Mouse (Mus musculus): ENCODE data around the gene Bptf.
"Not testable (repeated sequence)": the region's sequence is repeated elsewhere in the genome, so short reads cannot be mapped to it uniquely, and the experiment has no call there.

The Bptf gene

GRCm38 (mm10) chr11:107113881-107114557, 17.9 kb downstream of the Bptf start:
- no peak for DNase-seq

DNA sequence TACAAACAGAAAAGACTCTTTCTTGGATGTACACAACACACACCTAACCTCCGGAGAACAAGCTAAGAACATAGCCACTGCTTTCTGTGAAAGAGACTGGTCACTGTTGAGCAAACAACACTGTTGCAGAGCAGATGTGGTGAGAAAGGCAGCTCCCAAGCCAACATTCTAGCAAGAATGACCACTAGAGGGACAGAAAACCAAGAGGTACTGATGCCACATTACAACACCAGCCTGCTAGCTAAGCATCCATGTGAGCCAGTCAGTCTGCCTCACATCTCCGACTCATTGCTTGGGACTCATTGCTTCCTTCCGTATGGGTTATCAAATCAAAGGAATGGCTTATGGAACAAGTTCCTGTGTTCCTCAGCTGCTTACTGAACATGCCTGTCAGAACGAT, 18.8 kb downstream of the Bptf start:
- DNase-seq: no peak

- no peak for DNase-seq
Observed at GRCm38 (mm10) chr11:107109669-107110068, 22.3 kb downstream of the Bptf start.

- DNase-seq: no peak
Observed at GRCm38 (mm10) chr11:107108892-107109291, 23.0 kb downstream of the Bptf start.

DNA sequence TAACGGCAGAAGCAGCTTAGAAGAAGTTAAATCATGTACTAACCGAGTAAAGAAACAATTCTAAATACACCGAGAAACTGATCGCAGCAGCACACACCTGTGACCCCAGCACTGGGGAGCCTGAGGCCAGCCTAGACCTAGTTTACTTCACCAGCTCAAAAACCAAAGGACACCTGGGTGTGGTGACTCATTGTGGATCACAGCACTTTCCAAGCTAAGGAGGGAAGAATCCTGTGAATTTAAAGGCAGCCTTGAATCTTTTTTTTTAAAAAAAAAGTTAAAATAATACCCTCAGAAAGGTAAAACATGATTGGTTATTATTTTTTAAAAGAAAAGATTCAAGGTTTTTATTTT, 24.2 kb downstream of the Bptf start:
- no peak for DNase-seq

- no peak for DNase-seq
Observed at GRCm38 (mm10) chr11:107106978-107107724, 24.8 kb downstream of the Bptf start.

DNA sequence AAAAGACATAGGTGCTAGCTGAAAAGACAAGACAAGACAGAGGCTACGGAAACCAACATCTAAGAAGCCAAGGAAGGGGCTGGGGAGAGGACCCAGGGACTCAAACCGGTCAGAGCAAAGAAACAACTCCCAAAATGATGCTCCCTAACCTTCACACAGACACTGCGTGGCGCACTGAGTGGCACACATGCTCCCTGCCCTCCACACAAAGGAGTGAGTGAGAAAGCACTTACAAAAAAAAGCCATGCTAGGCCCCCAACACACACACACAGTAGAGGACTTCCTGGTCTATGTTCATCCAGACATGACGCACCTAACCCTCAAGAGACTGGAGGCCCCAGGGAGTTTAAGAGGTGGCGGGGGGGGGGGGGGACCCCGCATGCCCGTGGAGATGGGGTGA, 25.5 kb downstream of the Bptf start:
- no peak for DNase-seq

DNA sequence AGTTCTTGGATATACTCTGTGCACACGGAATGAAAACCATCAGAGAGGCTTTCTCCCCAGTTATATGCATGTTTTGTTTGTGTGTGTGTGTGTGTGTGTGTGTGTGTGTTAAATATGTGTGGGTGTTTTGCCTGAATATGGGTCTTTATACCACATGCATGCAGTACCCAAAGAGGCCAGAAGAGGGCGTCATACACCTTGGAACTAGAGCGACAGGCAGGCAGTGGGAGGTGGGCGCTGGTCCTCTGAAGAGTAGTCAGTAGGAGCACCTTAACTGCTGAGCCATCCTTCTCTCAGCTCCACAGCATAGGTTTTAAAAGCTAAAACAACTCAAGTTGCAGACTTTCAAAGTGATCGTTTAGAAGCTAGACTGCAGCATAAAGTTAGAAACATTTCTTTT, 26.7 kb downstream of the Bptf start:
- DNase-seq: peak; percentile 77

DNA sequence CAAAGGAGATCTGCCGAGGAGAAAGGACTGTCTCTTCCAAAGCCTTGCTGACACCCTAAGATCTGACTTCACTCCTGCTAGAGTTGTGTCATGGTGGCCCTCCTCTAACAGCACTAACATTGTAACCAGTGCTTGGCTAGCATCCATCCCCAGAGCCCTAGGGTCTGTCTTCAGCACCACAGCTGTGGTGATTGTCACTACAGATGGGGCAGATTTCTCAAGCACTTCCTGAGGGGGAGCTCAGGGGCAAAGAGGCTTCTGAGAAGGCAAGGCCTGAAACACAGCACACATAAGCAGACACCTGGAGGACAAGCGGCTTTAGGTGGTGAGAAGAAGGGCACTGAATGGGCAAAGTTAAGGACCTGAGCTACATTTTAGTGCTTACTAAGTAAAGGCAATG, 28.2 kb downstream of the Bptf start:
- no peak for DNase-seq

DNA sequence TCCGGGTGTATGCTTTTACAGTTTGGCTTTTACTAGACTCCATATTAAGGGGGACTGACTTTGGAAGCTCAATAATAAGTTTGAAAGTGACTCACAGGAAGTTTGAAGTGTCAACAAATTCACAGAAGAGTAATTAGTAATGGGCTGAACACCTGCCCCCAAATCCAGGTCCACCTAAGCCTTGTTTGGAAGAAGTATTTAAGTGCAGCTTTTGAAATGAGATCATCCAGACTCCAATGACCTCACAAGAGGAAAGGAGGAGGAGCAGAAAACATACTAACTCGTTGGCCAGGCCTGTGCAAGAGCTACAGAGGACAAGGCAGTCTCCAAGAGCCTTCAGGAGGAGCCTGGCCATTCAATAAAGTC, 28.7 kb downstream of the Bptf start:
- DNase-seq: no peak

GRCm38 (mm10) chr11:107102465-107103223, 29.3 kb downstream of the Bptf start:
- no peak for DNase-seq

- peak; percentile 51 for DNase-seq
Observed at GRCm38 (mm10) chr11:107096973-107097372, 35.0 kb downstream of the Bptf start.

- DNase-seq: peak; percentile 73
Observed at GRCm38 (mm10) chr11:107093871-107094270, 38.1 kb downstream of the Bptf start.

GRCm38 (mm10) chr11:107092637-107093036, 39.3 kb downstream of the Bptf start:
- no peak for DNase-seq

GRCm38 (mm10) chr11:107085866-107086265, 46.1 kb downstream of the Bptf start:
- no peak for DNase-seq

GRCm38 (mm10) chr11:107083480-107083879, 48.4 kb downstream of the Bptf start:
- no peak for DNase-seq

- DNase-seq: no peak
Observed at GRCm38 (mm10) chr11:107065216-107065785, 66.6 kb downstream of the Bptf start.

GRCm38 (mm10) chr11:107064590-107064989, 67.3 kb downstream of the Bptf start:
- no peak for DNase-seq

GRCm38 (mm10) chr11:107063067-107063466, 68.9 kb downstream of the Bptf start:
- DNase-seq: no peak

- DNase-seq: no peak
Observed at GRCm38 (mm10) chr11:107060941-107061340, 71.0 kb downstream of the Bptf start.

DNA sequence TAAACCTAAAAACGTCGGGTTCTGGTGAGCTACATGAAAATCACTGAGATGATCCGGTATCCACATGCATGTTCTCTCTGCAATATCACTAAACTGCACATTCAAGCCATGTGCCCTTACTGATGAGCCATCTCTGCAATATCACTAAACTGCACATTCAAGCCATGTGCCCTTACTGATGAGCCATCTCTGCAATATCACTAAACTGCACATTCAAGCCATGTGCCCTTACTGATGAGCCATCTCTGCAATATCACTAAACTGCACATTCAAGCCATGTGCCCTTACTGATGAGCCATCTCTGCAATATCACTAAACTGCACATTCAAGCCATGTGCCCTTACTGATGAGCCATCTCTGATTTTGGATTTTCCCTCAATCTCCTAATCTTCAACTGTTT, 72.3 kb downstream of the Bptf start:
- DNase-seq: not testable (repeated sequence)

DNA sequence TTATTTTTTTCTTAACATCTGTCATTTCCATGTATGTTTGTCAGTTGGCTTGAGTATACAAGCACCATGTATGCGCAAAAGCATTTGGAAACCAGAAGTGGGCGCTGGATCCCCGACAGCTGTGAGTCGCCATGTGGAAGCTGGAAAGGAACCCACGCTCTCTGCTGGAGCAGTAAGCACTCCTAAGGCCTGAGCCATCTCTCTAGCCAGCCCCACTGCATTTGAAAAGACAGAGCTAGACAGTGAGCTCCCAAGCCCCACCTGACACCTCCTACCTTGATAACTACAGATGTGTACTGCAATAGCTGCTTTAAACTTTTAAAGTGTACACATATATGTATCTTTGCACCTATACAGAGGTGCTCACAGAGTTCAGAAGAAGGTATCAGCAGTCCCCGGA, 74.5 kb downstream of the Bptf start:
- DNase-seq: no peak

- DNase-seq: no peak
Observed at GRCm38 (mm10) chr11:107054870-107055269, 77.1 kb downstream of the Bptf start.
